Comparison of ENCODE assay signal across 10 mouse cellular contexts in genomic region chr4:27446310-27446709, GRCm38 (mm10).
"Had no signal": no experiment of that assay in that cellular context is flagged by ENCODE, and none has a peak within 500 bp of the region (broad histone marks: within the 10 kb centered on the region; RNA-seq: fewer than 3 reads in every experiment).

No protein-coding gene starts in this region.

- ATAC-seq: liver, postnatal 0 days; lung, postnatal 0 days; midbrain, embryonic 13.5 days; midbrain, embryonic 15.5 days had no signal

- DNase-seq: liver, postnatal 0 days; lung, adult 2 months; lung, postnatal 14 days; lung, postnatal 36 days; right cerebral cortex, postnatal 14 days; thymus, postnatal 14 days; thymus, postnatal 36 days had no signal
